Mouse (Mus musculus) thymus, postnatal 36 days (tissue): ENCODE data around the gene Atp8a2.
A peak's percentile ranks its signal among the peaks of the same experiment; 100 is the strongest.
"Not testable (repeated sequence)": the region's sequence is repeated elsewhere in the genome, so short reads cannot be mapped to it uniquely, and the experiment has no call there.

Source experiments
- DNase-seq, 2 experiments: peaks; one replicate each; pipeline ENCODE4 v3.0.0; 2022; ENCODE audit warnings: mixed read lengths in 2 of 2

Atp8a2 gene

DNA sequence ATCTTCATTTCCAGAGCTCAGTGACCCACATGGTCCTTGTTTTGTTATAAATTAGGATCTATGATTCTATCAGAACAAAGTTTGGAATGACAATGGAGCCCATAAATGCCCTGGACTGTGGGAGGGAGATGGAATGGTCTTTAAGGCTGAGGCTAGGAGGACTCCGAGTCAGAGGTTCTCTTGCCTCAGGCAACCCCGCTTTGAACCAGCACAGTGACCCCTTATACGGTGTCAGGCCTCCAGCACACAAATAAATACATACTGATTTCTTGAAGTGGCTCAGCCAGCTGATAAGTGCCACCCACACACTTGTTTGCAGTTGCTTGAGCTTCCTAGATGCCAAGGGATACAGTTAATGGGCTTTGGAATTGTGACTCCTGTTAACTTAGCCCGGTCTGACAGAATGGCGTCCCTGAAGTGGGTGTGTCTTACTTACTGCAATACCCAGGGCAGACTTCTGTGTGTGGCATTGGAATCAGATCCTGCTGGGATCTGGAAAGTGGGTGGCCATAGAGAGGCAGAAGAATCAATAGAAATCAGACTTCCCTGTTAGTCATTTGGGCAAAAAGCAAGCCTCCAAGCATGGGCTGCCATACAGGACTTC is 563.6 kb downstream of the Atp8a2 start:
- no peak for DNase-seq

DNA sequence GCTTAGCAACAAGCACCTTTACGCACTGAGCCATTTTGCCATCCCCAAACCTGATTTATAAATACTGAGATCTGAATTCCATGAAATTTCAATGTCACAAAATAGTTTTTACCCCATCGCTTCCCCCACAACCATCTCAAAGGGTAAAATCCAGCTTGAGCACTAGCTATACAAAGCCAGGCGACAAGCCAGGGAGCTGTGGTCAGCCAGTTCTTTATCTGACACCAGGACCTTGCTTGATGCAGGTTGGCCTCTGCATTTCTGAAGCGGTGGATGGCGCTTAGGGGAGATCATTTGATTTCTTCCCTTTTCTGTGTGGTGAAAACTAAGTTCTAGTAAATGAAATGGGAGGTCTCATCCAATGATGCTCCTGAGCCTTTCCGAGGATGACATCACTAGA is 564.9 kb downstream of the Atp8a2 start:
- DNase-seq, result no peak

GRCm38 (mm10) chr14:59630096-59630495 is 566.9 kb downstream of the Atp8a2 start:
- DNase-seq, result no peak

DNA sequence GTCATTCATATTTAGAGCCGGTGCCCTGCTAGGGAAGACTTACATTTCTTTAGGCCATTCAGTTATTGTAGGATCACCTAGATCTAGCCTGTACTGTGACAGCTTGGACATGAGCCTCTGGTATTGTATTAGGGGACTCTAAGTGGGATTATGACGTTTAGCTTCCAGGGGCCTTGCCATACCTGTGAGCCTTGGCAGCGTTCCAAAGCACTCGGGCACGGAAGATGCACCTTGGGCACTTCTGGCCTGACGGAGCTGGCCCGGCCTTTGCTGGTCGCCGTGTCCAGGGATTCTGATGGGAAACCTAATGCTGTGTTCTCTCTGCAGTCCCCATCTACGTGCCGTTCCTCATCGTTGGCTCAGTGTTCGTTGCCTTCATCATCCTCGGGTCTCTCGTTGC is 567.7 kb downstream of the Atp8a2 start:
- no peak for DNase-seq

DNA sequence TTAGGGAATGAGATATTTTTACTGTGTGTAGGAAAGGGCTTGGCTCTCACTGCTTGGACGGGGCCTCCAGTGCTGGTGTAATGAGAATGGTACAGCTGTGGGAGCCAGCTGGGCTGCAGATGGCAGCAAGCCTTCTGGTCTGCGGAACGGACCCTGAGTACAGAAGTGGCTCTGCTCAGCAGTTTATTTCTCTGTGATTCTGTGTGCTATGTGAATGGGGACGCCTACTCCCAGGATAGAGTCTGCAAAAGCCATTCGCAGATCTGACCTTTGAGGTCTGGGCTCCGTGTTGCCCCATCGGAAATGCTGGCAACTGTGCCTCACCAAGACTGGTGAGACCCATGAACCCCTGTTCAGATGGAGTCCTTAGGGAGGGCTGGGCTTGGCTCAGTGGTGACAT is 569.2 kb downstream of the Atp8a2 start:
- no peak for DNase-seq

DNA sequence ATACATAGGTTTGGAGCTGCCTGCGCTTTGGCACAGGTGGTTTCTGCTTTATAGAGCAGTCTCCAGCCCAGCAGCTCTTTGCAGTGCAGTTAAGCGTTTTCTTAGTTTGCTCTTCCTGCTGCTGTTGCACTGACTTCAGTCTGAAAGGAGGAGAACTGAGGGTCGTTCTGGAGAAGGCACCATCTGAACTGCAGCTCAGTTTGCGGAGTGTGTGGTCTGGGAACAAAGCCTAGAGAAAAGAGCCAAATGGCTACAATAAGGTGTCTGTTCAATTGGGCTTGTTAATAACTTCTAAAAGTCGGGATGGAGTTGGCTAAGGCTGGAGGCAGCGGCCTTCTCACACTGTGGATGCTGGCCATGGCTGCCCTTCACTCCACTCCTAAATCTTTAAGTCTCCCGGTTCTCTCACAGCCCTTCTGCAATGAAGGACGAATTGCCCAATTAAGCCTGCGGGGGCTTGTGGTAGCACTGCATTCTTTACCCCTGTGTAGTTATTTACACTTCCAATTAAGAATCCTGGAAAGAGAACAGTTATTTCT is 569.8 kb downstream of the Atp8a2 start:
- DNase-seq, result no peak

- DNase-seq, result no peak
Measured at GRCm38 (mm10) chr14:59626711-59627110, 570.3 kb downstream of the Atp8a2 start.

DNA sequence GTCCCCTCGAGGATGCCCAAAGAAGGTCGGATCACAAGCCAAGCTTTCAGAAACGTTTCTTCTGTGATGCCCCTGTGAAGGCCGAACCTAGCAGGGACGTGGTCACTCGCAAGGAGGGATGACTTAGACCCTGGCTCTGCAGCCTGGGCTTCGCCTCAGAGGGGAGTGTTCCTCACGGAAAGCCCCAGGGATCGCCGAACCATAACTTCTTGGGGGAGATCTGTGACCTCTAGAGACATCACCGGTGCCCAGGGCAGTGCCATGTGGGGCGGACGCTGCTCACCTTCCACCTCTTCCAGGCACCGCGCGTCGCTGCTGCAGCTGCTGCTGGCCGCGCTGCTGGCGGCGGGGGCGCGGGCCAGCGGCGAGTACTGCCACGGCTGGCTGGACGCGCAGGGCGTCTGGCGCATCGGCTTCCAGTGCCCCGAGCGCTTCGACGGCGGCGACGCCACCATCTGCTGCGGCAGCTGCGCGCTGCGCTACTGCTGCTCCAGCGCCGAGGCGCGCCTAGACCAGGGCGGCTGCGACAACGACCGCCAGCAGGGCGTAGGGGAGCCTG is 571.1 kb downstream of the Atp8a2 start:
- no peak for DNase-seq

DNA sequence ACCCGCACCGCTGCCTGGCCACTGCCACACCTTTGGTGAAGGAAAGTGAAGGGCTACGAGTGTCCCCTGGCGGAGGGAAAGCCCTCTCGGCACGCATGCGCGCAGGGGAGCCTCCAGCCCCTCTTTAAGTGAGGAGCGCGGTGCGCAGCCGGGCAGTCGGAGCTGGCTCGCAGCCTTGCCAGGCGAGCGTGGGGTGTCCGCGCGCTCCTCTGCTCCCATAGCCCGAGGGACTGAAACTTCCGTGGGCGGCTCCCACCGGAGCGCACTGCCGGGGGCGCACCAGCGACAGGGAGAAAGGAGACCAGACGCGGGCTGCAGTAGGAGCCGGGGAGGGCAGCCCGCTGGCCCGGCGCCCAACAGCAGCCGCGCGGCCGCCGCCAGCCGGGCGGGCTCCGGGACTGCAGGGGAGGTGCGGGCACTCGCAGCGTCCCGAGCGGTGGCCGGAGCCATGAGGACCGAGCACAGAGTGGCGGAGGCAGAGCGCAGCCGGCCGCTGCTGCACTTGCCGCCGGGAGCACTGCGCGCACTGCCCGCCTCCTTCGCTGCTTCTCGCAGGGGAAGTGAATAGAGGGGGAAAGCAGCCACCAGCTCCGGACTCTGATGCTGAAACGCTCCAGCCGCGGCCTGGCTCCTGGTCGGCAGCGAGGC is 571.7 kb downstream of the Atp8a2 start, which contains the start of gene Shisa2:
Gene Shisa2, plus strand, starts transcription at position 151 of the 648 bp plus-strand sequence.
- DNase-seq, result peak; percentile 34 to 47

GRCm38 (mm10) chr14:59624326-59624885 is 572.6 kb downstream of the Atp8a2 start:
- no peak for DNase-seq

DNA sequence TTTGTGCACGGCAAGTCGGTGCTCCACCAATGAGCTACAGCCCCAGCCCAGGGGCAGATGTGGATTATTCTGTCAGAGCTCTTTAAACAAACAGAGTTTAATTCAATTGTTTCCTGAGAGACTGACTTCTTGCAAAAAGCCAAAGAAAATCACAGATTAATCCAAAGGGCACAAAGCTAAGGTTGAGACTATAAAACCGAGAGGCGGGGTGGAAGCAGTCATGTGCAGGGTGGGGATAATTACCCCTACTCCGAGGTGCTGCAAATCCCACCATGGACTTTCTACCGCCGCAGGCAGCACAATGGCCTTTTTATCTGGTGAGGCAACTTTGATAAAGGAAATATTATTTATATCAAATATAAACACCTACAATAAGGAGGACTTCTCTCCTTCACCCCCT is 580.2 kb downstream of the Atp8a2 start:
- DNase-seq, result no peak

DNA sequence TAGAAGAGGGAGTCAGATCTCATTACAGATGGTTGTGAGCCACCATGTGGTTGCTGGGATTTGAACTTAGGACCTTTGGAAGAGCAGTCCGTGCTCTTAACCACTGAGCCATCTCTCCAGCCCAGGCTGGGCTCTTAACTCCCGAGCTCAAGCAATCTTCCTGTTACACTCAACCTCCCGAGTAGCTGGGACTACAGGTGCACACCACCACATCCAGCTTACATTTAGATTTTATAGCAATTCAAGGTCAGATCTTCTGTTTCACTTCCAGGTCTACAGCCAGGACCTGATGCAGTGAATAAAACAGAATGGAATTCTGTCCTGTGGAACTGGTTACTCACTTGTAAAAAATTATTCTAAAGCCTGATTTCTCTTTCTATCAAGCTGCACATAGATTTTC is 582.8 kb downstream of the Atp8a2 start:
- not testable (repeated sequence) for DNase-seq

GRCm38 (mm10) chr14:59612920-59613625 is 583.9 kb downstream of the Atp8a2 start:
- peak; percentile 46 to 52 for DNase-seq

- no peak for DNase-seq
Measured at GRCm38 (mm10) chr14:59607021-59607420, 590.0 kb downstream of the Atp8a2 start.

DNA sequence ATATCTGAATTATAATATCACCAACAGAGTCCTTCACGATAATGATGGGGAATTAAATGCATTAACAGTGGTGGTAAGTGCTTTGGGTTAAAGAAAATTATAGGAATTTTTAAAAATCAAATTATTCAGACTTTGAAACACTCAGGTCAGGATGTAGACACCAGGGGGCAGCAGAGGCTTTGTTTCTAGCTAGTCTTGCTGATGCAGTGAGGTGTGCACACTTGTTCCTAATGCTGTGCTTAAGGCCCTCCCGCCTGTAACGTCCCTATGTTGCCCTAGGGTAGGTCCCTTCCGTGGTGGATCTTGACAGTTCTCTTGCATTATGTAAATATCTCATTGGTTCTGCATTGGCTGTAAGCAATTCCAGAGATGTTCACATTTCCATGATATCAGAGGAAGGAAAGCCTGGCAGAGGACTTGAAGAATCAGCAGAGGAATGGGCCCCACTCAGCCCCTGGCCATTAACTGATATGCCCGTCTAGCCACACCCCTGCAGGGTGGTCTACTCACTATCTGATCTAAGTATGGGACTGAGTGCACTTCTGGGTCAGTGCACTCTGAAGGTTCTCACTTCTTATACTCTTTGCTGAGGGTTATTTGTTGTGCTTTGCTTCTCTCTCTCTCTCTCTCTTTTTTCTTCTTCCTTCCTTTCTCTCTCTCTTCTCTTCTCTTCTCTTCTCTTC is 591.2 kb downstream of the Atp8a2 start:
- DNase-seq, result peak; percentile 55 to 67

GRCm38 (mm10) chr14:59604002-59604645 is 592.9 kb downstream of the Atp8a2 start:
- peak in 1 of 2 experiments; percentile 11 for DNase-seq

DNA sequence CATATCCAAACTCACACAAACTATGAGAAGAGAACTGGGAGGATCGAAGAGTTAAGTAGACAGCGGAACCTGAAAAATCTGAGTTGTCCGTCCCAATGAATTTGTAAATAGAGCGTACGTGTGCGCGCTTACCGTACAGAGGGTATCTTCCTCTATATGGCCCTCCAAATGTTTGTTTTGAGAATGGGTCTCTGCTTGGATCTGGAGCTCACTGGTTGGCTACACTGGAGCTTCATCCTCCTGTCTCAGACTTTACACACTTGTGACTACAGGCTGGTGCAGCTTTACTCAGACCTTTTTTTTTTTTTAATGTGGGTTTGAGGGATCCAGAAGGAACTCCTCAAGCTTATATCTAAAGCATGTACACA is 598.7 kb downstream of the Atp8a2 start:
- DNase-seq, result no peak

DNA sequence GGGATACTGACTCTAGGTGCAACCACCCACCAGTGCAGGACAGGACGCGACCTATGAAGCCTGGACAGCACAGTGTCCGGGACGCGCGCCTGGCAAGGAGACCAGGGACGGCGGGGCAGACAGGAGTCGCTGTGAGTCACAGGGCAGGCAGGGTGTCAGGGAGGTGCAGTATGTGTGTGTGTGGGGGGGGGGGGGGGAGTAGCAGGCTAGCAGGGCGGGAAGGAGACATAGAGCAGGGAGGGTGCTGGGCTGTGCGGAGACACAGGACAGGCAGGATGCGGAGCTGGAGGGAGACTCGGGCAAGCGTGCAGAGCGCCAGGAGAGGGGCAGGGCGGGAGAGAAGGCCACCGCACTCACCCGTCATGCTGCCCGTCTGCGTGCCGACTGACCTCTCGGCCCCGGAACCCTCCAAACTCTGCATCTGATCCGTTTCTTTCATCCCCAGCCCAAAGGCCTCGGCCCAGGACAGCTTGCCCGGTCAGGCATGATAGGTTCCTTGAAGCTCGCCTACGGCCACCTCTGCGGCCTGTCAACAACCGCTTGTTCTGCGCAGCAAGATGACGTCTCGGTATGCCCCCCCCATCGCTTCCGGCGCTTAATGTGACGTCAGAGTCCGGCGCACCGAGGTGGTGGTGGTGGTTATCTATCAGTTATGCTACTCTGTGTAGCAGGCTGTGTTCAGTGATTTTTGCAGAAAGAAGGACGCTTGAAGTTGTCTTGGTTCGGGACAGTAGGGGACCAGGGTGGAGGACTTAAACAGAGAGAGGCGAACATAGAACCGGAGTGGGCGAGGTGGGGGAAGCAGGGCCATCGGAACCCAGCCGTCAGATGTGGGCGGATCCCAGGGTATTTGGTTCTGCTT is 599.4 kb downstream of the Atp8a2 start, which contains the start of gene Cdadc1:
Gene Cdadc1, minus strand, starts transcription at position 562 of the 862 bp plus-strand sequence.
- DNase-seq, result peak; percentile 91 to 96

DNA sequence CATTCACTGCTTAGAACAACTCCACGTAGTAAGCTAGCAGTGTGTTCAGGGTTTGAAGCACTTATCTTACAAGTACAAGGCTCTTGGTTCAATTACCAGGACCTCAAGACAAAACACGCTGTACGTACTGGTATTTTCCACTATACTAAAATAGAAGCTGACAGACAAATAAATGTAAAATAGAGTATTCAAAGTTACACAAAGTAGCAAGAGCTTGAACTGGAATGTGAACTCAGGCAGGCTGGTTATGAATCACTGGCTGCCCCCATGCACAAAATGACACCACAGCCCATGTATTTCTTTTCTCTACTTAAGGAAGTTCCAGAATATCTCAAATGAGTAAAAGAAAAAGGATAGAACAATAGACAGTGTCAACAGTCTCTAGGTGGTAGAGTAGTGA is 602.0 kb downstream of the Atp8a2 start:
- DNase-seq, result no peak

DNA sequence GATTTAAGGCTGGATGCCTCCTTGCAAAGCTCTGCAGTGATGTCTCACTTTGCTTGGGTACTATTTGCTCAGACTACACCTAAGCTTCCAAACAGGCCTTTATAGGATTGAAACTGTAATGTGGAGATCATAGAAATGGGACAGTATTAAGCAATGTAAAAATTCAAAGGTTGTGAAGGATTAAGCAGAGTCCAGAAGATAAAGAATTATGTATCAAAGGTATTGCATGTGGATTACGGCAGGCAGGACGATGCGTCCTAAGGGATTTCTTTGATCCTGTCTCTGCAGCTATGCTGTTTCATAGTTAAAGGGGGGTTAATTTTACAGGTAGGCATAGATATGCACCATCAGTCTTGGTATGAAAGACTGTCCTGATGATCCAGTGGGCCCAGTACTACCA is 604.4 kb downstream of the Atp8a2 start:
- DNase-seq, result no peak

- DNase-seq, result no peak
Measured at GRCm38 (mm10) chr14:59591901-59592300, 605.1 kb downstream of the Atp8a2 start.
